Mouse (Mus musculus) forelimb bud, embryonic 11.5 days (tissue): ENCODE results near the gene Ghrh.

Experiments used
- DNase-seq: peaks from one replicate; pipeline ENCODE4 v3.0.0-alpha.2; 2012; ENCODE audit warnings: low read depth, low spot score

The Ghrh gene

DNA sequence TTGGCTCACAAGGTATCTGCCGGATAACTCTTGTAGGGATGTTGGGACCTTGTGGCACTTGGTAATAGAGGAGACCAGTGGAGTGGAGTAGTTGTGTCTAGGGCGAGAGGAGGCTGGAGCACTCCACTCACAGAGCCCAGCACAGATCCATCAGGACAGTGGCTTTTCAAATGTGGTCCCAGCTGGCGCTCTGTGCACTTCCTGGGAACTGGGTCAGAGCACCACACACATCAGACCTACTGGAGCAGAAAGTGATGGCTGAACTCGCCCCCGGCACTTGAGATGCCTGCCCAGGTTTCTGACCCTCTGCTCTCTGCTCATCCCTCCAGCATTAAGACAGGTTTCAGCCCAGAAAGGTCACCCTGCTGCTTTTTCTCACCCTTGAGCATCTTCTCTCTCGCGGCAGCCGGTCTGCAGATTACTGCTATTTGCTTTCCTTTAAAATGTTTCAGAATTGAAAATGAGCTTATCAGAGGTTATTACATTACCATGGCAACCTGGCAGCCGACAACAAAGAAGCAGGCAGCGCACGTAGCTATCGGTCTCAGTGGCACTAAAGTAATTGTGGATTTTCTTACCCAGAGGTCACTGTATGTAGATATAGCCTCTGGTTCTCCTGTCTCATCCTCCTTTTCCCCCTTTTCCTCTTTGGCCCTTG is 1.9 kb upstream of the Ghrh start:
- DNase-seq = no peak

DNA sequence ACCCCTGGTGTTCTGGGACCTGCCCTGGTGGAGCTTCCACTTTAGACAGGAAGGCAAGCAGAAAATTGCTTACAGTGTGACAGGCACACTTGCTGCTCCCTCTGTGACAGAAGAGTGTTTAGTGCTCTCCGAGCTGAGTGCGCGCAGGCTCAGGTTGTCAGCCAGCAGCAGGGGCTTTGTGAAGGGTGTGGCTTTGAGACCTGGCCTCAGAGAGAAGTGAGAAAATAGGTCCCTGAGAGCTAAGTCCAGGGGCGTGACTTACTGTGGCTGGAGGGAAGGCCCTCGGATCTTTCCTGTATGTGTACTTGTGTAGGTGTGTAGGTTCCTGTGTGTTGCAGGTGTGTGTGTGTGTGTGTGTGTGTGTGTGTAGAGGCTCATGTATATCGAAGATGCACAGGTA is 4.0 kb downstream of the Ghrh start:
- DNase-seq = no peak

DNA sequence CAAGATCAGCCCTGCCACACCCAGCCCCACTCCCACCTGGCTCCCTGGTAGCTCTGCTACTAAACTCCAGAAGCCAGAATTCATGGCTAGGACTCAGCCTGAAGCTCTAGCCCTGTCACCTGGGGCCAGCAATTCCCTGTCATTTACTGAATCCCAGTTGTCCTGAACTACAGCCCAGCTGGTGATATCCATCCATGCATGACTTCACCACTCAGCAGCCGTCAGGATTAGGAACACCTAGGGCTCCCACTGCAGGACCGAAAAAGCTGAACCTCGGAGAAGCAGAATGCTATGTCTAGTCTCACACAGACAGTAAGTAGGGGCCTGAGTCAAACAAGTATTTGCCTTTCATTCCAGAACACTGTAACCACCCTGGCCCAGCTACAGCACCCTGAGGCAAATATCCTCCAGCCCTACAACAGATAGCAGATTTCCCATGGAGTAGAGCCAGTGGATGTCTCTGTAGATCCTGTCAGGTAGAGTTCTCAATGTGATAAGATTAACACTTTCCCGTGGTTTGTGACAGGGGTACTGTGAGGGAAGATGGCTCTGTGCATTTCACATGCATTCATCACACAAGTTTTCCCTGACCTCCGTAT is 4.9 kb downstream of the Ghrh start:
- DNase-seq = no peak

DNA sequence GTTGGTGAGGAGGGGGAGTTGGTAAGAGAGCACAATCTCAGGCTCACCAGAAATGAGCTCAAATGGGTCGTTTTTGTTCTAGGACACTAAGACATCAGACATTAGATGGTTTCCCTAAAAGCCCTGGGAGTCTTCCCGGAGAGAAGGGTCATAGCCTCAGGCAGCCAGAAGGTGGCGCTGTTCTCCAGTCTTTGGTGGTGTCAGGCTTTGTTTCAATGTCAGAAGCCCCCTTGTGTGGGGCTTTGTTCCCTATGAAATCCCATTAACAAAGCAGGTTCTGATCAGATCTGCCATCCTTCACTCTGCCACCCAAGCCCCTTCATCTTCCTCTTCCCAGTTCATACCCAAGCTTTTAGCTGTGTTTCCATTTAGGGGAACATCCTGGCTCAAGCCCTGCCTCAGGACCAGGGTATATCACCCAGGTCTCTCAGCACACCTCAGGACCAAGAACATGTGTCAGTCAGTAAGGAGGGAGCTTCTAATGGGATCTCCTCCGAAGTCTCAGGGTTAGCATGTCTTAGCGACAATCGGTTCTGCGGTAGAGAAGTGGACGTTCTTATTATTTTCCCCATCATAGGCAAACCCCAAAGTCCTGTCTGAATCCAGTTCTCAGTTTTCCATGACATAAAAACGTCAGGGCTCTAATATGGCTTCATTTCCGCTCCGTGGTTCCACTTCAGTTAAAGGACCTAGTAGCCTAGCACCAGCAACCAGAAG is 5.6 kb downstream of the Ghrh start:
- peak; percentile 88 for DNase-seq

DNA sequence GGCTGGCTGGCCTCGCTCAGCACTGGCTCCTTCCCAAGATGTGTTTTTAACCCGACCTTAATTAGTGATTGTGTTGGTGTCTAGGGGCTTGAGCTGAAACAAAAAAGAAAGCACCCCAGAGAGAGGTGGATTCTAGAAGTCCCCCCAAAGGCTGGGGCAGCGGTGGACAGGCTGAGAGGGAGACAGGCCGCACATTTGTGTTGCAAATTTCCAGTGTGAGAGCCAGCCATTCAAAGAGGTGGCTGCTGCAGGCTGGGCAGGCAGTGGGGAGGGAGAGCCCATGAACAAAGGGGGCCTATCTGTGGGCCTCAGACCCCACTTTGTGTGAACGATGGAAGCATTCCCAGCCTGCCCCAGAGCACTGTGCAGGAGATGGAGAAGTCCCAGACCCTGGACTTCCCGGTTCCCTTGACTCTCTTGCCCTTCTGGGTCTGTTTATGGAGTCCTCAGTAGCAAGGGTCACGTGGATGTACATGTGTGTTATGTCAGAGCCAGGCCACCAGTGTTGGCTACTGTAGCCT is 7.0 kb downstream of the Ghrh start:
- no peak for DNase-seq

DNA sequence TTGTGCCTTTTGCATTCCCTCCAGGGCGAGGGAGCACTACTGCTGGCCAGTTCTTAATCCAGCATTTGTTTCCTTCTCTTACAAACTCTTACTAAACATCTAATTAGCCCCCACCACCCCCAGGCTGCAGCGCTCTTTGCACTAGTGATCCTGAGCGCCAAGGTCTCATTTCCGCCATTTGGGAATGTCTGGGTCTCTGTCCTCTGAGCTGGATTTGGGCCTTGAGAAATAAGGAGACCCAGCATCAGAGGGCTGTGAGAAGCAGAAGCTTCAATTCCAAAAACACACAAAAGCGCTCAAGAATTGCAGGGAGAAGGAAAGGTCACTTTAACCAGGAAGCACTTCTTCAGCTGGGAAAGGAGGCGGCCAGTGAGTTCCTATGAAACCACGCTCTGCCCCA is 7.8 kb downstream of the Ghrh start:
- DNase-seq = no peak

DNA sequence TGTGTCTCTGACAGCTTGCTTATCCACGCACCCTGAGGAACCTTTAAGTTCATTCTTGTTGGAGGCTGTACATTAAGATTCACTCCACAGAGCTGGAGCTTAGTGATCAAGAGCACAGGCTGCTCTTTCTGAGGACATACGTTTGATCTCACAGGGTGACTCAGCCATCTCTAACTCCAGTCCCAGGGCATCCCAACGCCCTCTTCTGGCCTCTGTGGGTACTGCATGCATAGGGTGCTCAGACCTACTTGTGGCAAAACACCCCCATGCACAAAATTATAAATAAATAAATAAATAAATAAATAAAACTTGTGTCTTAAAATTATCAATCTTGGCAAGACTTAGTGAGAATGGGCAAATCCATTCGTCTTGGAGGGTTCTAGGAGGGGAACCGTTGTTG is 8.6 kb downstream of the Ghrh start:
- DNase-seq = peak; percentile 67

DNA sequence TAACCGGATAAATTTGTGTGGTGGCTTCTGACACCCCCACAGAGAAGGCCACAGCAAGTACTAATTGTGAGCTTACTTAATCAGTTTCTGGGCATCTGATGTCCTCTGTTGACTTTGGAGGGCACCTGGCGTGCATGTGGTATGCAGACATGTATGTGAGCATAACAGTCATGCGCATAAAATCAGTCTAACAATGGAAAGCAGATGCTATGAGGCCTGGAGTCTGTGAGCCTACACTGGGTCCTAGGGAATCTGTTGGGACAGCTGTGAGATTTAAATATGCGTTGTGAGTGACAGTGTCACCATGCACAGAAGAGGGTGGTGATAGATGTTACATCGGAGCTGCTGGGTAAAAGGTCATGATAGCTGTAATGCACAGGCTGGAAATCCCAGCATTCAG is 15.2 kb downstream of the Ghrh start:
- no peak for DNase-seq

DNA sequence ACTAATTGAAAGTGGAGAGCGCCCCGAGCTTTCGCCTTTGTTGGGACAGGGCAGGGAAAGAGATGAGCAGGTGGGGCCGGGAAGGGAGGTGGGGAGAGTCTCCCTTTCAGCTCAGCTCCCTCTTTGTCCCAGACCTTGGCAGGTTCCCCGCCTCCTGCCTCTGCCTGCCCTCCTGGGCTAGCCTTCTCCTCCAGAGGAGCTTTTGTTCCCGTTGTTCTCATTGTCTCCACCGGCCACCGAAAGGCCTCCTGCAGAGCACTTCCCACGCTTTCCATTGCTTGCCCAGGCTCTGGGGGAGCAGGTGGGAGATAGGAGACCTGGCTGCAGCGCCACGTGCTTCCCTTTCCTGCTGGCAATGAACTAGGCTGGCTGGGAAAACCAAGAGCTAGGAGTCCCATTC is 18.7 kb downstream of the Ghrh start:
- no peak for DNase-seq

DNA sequence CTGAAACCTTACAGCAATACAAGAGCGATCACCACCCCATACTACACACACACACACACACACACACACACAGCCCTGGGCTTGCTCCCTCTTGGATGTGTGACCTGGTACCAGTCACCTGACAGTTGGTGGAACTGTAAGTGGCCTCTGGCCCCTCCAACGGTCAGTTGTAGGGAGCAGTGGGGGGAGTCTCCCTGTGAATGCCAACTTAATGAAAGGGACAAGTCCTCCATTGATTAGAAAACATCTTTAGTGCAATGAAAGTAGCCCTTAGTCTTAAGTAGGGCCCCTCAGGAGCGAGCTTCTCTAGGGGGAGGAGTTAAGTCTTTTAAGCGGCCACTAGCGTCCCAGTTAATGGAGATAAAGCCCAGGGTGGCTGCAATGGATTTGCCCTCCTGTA is 19.2 kb downstream of the Ghrh start:
- DNase-seq = no peak

DNA sequence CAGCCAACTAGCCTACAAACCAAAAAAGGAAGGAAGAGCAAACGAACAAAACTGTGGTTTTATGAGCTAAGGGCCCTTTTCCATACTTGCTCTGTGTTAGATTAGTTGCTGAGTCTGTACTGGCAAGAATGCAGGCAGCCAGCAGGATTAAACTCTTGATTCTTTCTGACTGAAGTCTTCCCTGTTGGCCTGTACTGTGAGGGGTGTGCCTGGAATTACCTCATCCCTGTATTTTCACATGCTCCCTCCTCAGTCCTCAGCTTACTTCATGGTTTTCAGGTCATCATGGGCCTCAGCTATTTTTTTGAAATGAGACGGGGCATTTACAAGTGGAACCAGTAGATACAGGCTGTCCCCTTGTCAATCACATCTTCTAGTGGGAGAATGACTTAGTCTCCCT is 22.1 kb downstream of the Ghrh start:
- no peak for DNase-seq

DNA sequence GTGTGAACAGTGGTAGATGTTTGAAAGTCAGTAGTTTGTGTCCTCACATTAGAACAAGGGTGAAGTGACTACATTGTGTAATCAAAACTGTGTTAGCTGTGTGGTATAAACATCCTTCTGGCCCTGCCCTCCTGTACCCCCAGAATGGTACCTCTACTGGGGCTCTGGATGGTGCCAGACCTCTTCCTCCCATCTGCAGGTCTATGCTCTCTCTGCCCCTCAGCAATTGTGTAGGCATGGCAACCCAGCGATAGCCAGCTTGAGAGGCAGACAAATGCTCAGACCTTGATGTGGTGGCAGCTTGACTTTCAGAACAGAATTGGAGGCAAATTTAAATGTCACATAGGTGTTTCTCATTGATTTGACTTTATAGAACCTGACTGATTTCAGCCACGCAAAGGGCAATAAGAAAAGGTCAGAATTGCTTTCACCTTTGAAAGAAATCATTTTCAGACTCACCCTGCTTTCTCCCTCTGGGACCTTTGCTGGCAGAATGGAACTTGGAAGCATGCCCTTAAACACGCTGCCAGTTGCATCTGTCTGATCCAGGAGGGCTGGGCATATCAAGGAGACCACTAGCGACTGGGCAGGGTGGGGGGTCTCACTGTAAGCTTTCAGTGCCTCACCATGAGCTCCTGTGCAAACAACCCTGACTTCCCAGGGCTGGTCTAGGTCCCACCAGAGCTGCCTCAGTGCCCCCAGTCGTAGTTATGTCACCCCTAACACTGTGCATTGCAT is 25.1 kb downstream of the Ghrh start:
- DNase-seq = no peak

DNA sequence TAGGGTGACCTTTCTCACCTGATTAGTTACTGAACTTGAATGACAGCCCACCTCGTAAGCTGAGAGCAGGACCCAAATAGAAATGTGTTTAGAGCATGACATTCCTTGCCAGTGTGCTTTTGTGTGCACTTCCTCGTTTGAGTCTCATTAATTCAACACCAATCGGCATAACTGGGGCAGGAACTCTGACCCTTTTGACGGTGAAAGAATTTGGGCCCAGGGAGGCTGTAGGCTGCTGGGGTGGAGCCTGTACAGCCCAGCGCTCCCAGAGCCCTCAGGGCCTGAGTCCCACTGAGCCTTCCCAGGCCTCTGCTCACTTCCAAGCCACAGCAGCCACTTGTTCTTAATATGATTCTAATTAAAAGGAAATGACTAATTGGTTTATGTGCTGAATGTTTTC is 26.4 kb downstream of the Ghrh start:
- DNase-seq = no peak

DNA sequence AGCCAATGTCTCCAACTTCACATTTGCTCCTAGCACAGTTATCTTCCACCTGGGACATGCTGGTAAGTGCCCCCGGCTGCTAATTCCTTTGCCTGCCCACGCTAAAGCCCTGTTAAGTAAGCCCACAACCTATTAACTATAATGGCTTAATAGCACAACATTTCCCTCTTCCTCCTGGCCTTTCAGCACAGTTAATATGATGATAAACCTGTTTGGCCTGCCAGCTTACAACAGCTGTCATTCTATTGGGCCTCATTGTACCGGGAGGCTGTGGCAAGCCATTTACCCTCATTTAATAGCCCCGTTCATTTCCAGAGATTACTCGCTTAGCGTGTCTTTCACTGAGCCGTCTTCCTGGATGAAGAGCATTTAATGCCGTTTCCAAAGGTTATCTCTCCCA is 27.2 kb downstream of the Ghrh start:
- DNase-seq = no peak

DNA sequence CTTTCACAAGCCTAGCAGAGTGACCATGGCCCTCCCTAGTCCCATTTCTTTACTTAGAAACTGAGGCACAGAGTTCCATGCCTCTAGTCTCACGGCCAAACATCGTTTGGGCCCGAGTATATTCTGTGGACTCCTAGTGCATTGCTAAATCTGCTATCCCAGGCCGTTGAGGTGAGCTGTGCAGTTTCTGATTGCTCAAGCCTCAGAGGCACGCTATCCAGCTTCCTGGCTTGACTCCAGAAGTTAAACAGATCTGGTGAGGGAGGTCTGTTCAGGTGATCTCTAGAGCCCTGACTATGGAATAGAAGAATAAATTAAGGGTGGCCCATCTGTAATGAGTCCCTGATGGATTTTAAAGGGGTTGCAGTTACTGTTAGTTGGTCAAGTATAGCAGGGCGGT is 30.1 kb downstream of the Ghrh start:
- DNase-seq = no peak

DNA sequence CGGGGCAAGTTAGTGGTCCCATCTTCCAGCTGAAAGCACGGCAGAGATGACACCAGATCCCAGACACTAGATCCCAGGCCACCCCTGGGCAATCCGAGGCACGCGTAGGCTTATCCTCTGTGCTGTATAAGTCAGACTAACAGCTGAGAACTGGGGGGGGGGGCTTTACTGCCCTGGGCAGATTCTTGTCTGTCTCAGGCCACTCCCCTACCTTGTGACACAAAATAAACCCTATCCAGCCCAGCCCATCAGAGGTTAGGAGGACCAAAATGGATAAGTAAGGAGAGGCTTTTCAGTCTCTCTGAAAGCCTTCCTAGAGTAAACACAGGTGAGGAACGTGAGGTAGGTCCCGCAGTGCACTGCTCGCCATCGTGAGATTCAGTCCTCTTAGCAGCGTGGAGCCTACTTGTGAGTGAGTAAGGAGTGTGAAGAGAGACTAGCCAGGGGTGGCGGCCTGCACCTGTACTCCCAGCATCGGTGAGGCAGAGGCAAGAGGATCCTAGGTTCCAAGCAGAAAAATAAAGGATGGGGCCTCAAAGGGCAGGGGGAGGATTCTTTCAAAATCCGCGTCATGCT is 30.9 kb downstream of the Ghrh start:
- no peak for DNase-seq

DNA sequence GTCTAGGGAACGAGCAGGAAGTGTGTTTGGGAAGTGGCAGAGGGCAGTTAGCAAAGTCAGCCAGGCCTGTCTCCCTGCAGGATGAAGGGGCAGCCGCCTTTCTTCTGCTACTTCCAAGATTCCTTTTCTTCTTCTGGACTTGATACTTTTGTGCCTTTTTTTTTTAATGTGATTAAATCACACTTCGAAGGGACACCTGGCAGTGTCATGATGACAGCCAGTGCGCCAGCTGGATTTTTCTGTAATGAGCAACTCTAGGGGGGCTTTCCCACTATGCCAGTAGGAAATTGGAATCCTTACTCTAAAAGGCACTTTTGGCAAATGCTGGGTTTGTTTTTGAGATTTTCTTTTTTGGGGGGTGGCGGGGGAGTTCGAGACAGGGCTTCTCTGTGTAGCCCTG is 31.8 kb downstream of the Ghrh start:
- DNase-seq = no peak

DNA sequence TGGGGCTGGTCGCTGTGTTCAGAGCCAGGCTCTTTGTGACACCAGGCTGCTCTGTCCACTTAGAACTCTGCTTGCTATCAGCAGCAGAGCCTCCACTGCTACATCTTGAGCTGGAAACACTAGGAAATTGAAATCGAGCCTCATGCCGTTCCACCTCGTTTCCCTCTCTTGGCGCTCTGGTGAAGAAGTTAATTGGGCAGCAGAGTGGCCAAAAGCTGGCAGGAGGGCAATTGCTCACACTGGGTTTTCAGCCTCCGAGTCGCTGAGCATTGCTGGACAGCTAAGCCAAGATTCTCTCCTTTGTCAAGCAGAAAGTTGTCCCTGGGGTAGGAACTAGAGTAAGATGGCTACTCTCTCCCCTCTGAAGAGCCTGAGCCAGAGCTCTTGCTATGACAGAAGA is 33.0 kb downstream of the Ghrh start:
- DNase-seq = no peak

DNA sequence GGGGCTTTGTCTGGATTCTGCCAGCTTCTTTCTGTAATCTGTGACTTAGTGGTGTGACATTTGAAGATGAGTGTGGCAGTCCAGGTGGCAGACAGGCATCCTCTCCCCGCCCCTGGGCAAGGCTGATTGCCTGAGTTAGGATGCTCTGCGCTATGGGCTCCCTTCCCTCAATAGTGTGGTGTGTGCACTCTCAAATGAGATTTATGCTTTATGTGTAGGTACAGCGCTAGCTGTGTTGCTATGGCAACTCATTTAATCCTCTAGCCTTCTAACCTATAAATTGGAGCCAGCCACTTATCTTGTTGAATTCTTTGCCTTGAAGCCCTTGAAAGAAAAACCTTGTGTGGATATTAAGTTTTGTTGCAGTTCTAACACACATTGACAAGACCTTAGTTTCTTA is 33.6 kb downstream of the Ghrh start:
- DNase-seq = no peak

DNA sequence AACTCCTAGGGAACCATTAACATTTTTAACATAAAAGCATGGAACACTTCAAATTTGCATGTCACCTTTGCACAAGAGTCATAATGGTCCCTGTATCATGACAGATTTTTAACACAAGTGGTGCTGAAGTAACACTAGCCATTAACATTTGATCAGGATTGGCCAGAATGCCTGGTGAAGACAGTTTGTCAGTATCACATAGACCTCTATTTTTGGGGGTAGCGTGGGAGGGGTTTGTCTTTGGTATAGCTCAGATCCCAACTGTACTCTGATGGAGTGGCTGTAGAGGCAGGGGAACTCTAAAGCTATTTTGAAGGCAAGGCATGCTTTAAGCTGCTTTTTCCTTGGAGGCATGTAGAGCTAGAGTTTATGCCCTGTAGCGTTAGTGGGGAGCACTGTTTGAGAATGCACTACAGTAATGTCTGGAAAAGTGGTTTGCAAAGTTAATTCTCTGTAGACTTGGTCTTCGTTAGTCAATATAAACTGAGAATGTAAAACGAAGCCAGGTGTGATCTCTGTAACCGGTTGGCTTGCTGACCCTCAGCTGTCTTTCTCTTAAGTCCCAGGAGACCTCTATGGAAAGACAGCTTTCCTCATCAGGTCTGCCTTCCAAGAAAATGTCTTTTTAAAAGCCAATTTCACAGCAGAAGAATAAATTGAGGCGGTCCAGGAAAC is 36.2 kb downstream of the Ghrh start:
- no peak for DNase-seq

DNA sequence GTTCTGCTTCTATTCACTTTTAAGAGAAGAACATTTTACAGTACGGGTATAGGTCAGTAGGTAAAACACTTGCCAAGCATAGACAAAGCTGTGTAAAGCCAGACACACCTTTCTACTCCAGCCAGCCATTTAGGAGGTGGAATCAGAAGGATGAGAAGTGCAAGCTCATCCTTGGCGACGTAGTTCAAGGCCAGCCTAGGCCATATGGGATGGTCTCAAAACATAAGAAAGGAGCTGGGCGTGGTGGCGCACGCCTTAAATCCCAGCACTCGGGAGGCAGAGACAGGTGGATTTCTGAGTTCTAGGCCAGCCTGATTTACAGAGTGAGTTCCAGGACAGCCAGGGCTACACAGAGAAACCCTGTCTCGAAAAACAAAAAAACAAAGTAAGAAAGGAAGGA is 37.7 kb downstream of the Ghrh start:
- DNase-seq = no peak
